Comparison of ENCODE assay signal across 8 mouse cellular contexts in the genomic region with DNA sequence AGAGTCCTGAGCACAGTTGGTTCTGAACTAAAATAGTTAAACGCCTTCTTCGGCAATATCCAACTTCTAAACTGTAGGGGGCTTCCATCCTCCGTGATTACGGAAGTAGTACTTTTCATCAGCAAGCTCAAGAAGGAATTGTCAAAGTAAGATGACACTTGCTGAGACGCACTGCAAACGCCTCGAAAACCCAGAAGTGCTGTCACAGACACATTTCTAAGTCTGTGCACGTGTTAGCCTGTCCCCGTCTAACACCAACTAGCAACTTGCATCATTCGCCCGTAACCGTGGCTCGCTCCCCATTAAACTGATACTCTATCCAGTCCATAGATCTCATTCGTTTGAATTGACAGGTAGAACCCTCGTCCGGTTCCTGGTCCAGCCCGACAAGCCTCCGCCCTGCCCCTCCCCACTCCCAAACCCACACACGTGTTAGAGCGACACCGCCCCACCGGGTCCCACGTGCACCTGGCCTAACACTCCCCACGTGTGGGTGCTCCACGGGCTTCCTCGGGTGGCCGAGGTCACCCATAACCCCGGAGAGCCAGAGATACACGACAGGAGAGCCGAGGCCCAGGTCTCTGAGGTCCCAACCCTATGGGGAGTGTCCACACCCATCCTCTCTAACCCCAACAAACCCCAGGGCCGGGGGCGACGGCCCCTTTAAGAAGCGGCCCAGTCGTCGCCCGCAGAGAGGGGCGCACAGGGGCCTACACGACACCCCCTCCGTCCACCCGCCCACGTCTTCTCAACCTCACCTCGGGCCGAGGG. TPM values are rescaled to one million over a fixed set of nuclear protein-coding genes. Genes with fewer than 3 reads are reported as not detected.
A peak's percentile ranks its signal among the peaks of the same experiment; 100 is the strongest.
DNase-seq lines count a peak whose midpoint lies in the region; TF ChIP-seq lines count a peak whose summit lies in the region.

No protein-coding gene starts in this region.

- intact Hi-C loops in left cerebral cortex, adult 2 months (cut with DNase I): loop anchor here (1.0 to 5.0 kb wide), 3 partner anchors 70 to 189 kb away; a partner anchor contains a TSS

- peak overlapping the region; percentile 68 for H3K4me3 ChIP-seq in cortical plate, adult 2 months (ENCODE audit: insufficient read depth, low read length)
- peak overlapping the region; percentile 92 for H3K4me3 ChIP-seq in left cerebral cortex, adult 2 months
- peak overlapping the region; percentile 77 for H3K4me3 ChIP-seq in macrophage (ENCODE audit: inconsistent target)

- DNase-seq in adrenal gland, adult (ENCODE audit: inconsistent age in 2 of 2, low spot score in 1 of 2): peak; percentile 86 to 96
- peak; percentile 67 to 74 for DNase-seq in gastrocnemius, adult 8-10 months (ENCODE audit: low spot score in 2 of 2)
- peak; percentile 12 for DNase-seq in hindlimb bud, embryonic 11.5 days (ENCODE audit: extremely low spot score, low read depth, low spot score)
- DNase-seq in left cerebral cortex, adult 2 months (ENCODE audit: extremely low spot score in 1 of 2, low spot score in 2 of 2): peak; percentile 65 to 70
- DNase-seq in right cerebral cortex, postnatal 10 days (ENCODE audit: low spot score in 2 of 2): peak; percentile 75 to 81
- DNase-seq in urinary bladder, postnatal 14 days (ENCODE audit: low spot score): peak; percentile 76

- peaks cover 4% of the 10 kb centered on the region for H3K4me1 ChIP-seq in cortical plate, adult 2 months (ENCODE audit: control insufficient read depth, insufficient read depth, low read length)

- peak overlapping the region; percentile 73; the same call in 1 of the 2 replicates for H3K27ac ChIP-seq in cortical plate, adult 2 months (ENCODE audit: insufficient read depth, low read length)
- H3K27ac ChIP-seq in left cerebral cortex, adult 2 months: peak overlapping the region; percentile 100
- H3K27ac ChIP-seq in macrophage: peak overlapping the region; percentile 81

- no peak for TF ChIP-seq POLR2A in cortical plate, adult 2 months (IDR thresholded peaks at IDR 0.05; ENCODE audit: extremely low read depth, insufficient read depth, low read length)

- H3K79me2 ChIP-seq in macrophage (ENCODE audit: inconsistent target): peaks cover 64% of the 10 kb centered on the region

- under 1% methylated on average over 44 of the region's 44 CpGs for WGBS in macrophage (ENCODE audit: missing documents)

- no peaks in the 10 kb centered on the region for H3K36me3 ChIP-seq in macrophage (ENCODE audit: inconsistent target)

- no peak for TF ChIP-seq CTCF in cortical plate, adult 2 months (IDR thresholded peaks at IDR 0.05; ENCODE audit: extremely low read depth, insufficient read depth, low read length)
- TF ChIP-seq CTCF in left cerebral cortex, adult 2 months (IDR thresholded peaks at IDR 0.05): peak; percentile 25

RNA-seq across cellular contexts. Expression of a gene that starts 0.7 kb away (rescaled TPM):
- 14.6 and 14.8 TPM in 2 replicates for polyA plus RNA-seq in cortical plate, adult 2 months (2012; rRNA removed)
- 10 to 100 TPM; 11.8 to 15.7 (median 12.6) TPM for total RNA-seq in gastrocnemius, adult 8-10 months (2022)
- 10 to 100 TPM; 22.0 to 22.6 TPM for total RNA-seq in left cerebral cortex, adult 2 months (2021)
- total RNA-seq in macrophage (2018; cell fraction: chromatin; rRNA removed): 100 to 1,000 TPM in 25 of 26 experiments, 10 to 100 TPM in 1; 95.7 to 156 (median 125) TPM
- total RNA-seq in macrophage (2018; cell fraction: cytosol; rRNA removed): 10 to 100 TPM; 11.4 to 20.2 (median 14.9) TPM
- 10 to 100 TPM; 37.6 to 81.5 (median 51.2) TPM for total RNA-seq in macrophage (2018; cell fraction: nucleus; rRNA removed)
- polyA plus RNA-seq in macrophage (2018): 8.9 to 11.8 TPM (median 10.9 TPM) in 3 replicates

Comparison
In these comparisons a context has a peak if more than half of its experiments do, and no peak if none do; other contexts are left out.
1. Peak in every context shown above with its lines: DNase-seq, H3K4me3 ChIP-seq and H3K27ac ChIP-seq.
2. DNase-seq: peak in every context shown above with its lines; median percentile 91 in adrenal gland, adult; 78 in right cerebral cortex, postnatal 10 days; 76 in urinary bladder, postnatal 14 days; 70 in gastrocnemius, adult 8-10 months; 68 in left cerebral cortex, adult 2 months; 12 in hindlimb bud, embryonic 11.5 days.